Mouse (Mus musculus) kidney, embryonic 16.5 days (tissue): ENCODE measurements around the gene Gm29797. TPM values are rescaled to one million over a fixed set of nuclear protein-coding genes. Genes with fewer than 3 reads are reported as not detected.

Experiments
- ATAC-seq: fragments of 200-750 bp; cut with Nextera tagmentation; 2 replicates; pipeline ENCODE4 v1.8.0; 2017; ENCODE audit warnings: moderate TSS enrichment; ENCODE audit not compliant: low FRiP score, low TSS enrichment
- H3K27ac ChIP-seq: fragments of 300-500 bp; sonication (generic); 2 replicates; pipeline ENCODE4 v1.5.1; 2014; ENCODE audit warnings: low read length
- H3K27me3 ChIP-seq: fragments of 300-500 bp; sonication (generic); 2 replicates; pipeline ENCODE4 v1.6.1; 2014; ENCODE audit warnings: low read length, control low read depth, mixed read lengths; ENCODE audit not compliant: insufficient read depth
- H3K36me3 ChIP-seq: fragments of 300-500 bp; sonication (generic); 2 replicates; pipeline ENCODE4 v1.6.1; 2014; ENCODE audit warnings: low read length, control low read depth, mixed read lengths; ENCODE audit not compliant: insufficient read depth
- H3K4me1 ChIP-seq: fragments of 300-500 bp; sonication (generic); 2 replicates; pipeline ENCODE4 v1.6.1; 2014; ENCODE audit warnings: low read length, control low read depth, mixed read lengths; ENCODE audit not compliant: insufficient read depth
- H3K4me2 ChIP-seq: fragments of 300-500 bp; sonication (generic); replicated peaks from 2 replicates; pipeline ENCODE4 v1.6.1; 2014; ENCODE audit warnings: low read depth, low read length
- H3K4me3 ChIP-seq: fragments of 300-500 bp; sonication (generic); 2 replicates; pipeline ENCODE4 v1.5.1; 2014; ENCODE audit warnings: mild to moderate bottlenecking, low read length
- H3K9ac ChIP-seq: fragments of 300-500 bp; sonication (generic); replicated peaks from 2 replicates; pipeline ENCODE4 v1.6.1; 2014; ENCODE audit warnings: low read length
- H3K9me3 ChIP-seq: fragments of 300-500 bp; sonication (generic); 2 replicates; pipeline ENCODE4 v1.6.1; 2016; ENCODE audit warnings: low read length, control low read depth
- WGBS: fragments of 180-500 bp; shearing (Covaris S2); extraction: QIAGEN DNeasy Blood & Tissue Kit; methylation state at CpG from one replicate; pipeline ENCODE4 v1.1.7; 2014; 5-methylcytosine and 5-hydroxymethylcytosine counted together
- polyA plus RNA-seq: library from polyadenylated mRNA; unstranded; fragments of >200 nt; fragmentation: Nextera tagmentation; extraction: Ambion mirVana; gene quantifications from 2 replicates; pipeline ENCODE4 v1.2.1, GENCODE M21; 2015

Gm29797 gene
- polyA plus RNA-seq, 1 experiment from 2014 or later, result 0.21 TPM

DNA sequence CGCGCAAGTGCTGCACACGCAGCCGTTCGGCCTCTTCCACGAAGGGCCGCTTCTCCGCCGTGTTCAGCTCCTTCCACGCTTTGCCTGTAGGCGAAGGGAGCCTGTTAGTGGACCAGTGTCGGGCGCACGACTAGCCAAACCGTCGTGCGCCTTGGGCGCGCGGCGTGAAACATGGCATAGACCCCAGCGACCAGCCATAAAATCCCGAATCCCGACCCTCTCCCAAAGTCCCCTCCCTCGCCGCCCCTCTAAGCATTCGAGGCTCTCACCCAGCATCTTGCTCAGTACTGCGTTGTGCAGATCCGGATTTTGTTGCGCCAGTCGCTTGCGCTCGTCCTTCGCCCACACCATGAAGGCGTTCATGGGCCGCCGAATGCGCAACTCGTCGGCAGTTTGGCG lies 14.1 kb downstream of the Gm29797 start:
- no peaks in the 10 kb centered on the region; the same call in 1 of the 2 replicates for H3K9me3 ChIP-seq
- peak overlapping the region; percentile 51 for H3K27ac ChIP-seq
- H3K4me3 ChIP-seq, result peak overlapping the region; percentile 55
- WGBS, result under 1% methylated on average over 41 of the region's 41 CpGs
- H3K4me2 ChIP-seq, result peak overlapping the region; percentile 72
- peak overlapping the region; percentile 60 for H3K9ac ChIP-seq
- H3K27me3 ChIP-seq, result peaks cover 53% of the 10 kb centered on the region
- H3K36me3 ChIP-seq, result no peaks in the 10 kb centered on the region
- H3K4me1 ChIP-seq, result peaks cover 26% of the 10 kb centered on the region
- no peak for ATAC-seq

DNA sequence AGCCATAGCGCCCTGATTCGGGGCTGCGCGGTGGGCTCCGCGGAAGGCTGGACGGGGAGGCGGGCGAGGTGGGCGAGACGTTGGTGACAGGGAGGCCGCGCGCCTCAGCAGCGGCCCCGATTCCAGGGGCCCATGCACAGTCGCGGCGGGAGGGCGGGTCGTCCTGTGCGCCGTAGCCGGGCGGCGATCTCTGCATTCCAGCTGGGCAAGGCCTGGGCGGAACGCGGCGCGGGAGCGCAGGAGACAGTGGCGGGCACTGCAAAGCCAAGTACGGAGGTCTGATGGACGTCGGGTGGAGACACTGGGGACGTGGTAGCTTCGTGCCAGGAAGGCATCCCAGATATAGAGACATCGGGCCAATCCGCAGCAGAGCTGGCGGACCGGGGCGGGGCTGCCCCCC lies 14.5 kb downstream of the Gm29797 start, which contains the start of gene Sox18:
Gene Sox18 (minus strand): TSS at position 315 of the 400 bp plus-strand sequence.
- H3K9ac ChIP-seq, result peak within 1 kb of the TSS; percentile 60
- WGBS, result 0% methylated on average over 43 of the region's 43 CpGs

DNA sequence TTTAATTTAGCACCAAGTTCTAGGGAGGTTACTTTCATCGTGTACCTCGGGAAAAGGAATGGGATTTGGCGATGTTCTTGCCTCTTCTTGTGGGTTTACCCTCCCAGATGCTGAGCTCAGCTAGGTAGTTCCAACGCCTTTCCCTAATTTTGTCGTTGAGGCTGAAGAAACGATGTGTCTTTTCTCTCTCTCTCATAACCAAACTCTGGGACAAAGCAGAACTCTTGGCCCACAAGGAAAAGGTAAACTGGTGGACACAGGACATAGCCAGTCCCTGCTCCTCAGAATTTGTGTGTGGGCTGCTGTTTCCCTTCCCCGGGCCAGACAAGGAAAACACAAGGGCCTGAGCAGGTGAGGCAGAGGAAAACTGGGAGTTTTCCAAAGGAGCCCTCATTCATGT lies 15.2 kb downstream of the Gm29797 start:
- Histone ChIP-seq H3K27ac (no peak overlapping the region), H3K9ac (no peak overlapping the region), H3K4me3 (peak overlapping the region; percentile 55; the same call in 1 of the 2 replicates), H3K4me2 (peak overlapping the region; percentile 72), H3K27me3 (peaks cover 53% of the 10 kb centered on the region), H3K4me1 (peaks cover 28% of the 10 kb centered on the region), H3K36me3 (no peaks in the 10 kb centered on the region), H3K9me3 (no peaks in the 10 kb centered on the region; the same call in 1 of the 2 replicates)
- WGBS, result 22% methylated on average over 7 of the region's 7 CpGs
- no peak for ATAC-seq

More for the DNA sequence above, 14.5 kb downstream of the Gm29797 start, which contains the start of gene Sox18:
- ATAC-seq, result peak; percentile 6; the same call in 1 of the 2 replicates
- H3K27ac ChIP-seq, result peak within 1 kb of the TSS; percentile 51
- H3K4me3 ChIP-seq, result peak within 1 kb of the TSS; percentile 55
- H3K4me2 ChIP-seq, result peak within 1 kb of the TSS; percentile 72
- peaks cover 28% of the 10 kb centered on the region for H3K4me1 ChIP-seq
- H3K36me3 ChIP-seq, result no peaks in the 10 kb centered on the region
- H3K9me3 ChIP-seq, result no peaks in the 10 kb centered on the region; the same call in 1 of the 2 replicates
- peaks cover 53% of the 10 kb centered on the region for H3K27me3 ChIP-seq

DNA sequence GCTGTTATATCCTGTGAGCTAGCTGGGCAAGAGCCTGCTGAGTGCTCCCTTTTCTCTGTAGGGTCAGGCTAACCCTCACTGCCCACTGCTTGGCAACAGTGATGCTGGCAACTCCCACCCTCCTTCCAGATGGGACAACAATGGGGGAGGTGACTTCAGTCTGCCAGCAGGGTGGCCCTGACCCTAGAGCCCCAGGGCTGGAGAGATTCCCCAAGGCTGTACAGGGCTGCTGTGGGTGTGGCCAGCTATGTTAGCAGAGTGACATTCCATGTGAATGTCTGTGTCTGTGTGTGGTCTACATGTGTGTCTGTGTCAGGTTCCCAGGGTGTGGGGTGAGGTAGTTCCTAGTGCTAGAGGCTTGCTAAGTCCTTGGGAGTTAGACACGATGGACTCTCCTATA lies 16.7 kb downstream of the Gm29797 start:
- WGBS, result 56% methylated on average over 1 of the region's 1 CpGs
- no peak overlapping the region for H3K4me2 ChIP-seq
- H3K27me3 ChIP-seq, result peaks cover 49% of the 10 kb centered on the region
- no peak overlapping the region for H3K9ac ChIP-seq
- H3K9me3 ChIP-seq, result no peaks in the 10 kb centered on the region
- ATAC-seq, result no peak
- peaks cover 28% of the 10 kb centered on the region for H3K4me1 ChIP-seq
- no peaks in the 10 kb centered on the region for H3K36me3 ChIP-seq
- H3K27ac ChIP-seq, result no peak overlapping the region
- no peak overlapping the region for H3K4me3 ChIP-seq

DNA sequence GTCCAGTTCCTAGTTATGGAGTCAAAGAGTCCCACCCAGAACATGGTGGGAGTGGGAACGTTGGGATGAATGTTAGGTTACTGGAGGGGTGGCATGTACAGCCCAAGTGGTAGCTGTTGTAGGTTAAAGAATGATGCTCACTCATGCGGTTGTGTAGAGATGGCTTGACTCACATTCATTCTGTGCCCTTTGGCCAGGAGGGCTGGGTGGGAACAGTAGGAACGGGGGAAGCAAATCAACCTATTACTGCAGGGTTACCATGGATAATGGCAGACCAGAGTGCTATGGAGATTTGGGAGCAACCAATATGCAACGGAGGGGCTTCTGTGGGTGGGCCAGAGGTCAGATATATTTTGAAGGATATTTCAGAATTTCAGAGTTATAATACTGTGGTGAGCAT lies 18.1 kb downstream of the Gm29797 start:
- peaks cover 33% of the 10 kb centered on the region for H3K4me1 ChIP-seq
- 78% methylated on average over 4 of the region's 4 CpGs for WGBS
- no peak overlapping the region for H3K27ac ChIP-seq
- ATAC-seq, result no peak
- H3K9ac ChIP-seq, result no peak overlapping the region
- H3K27me3 ChIP-seq, result peaks cover 35% of the 10 kb centered on the region
- H3K4me3 ChIP-seq, result no peak overlapping the region
- no peak overlapping the region for H3K4me2 ChIP-seq
- H3K9me3 ChIP-seq, result no peaks in the 10 kb centered on the region
- H3K36me3 ChIP-seq, result no peaks in the 10 kb centered on the region

DNA sequence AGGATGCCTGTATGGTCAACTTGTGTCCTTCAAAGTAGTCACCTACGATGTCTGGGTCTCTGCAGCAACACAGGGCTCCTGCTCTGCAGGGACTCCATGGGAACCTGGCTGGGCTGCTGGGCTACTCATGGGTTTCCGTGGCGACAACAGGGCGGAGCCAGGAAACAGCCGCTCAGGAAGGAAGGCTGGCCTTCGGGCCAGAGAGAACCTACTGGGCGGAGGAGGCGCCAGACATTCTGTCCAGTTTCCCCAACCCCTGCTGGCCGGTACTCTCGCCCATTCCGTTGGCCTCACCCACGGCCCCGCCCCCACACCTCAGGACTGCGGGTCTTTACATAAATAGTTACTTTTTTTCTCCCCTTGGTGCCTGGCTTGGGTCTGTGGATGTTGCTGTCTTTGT lies 18.6 kb downstream of the Gm29797 start:
- peak; percentile 34 for ATAC-seq
- Histone ChIP-seq H3K4me2 (peak overlapping the region; percentile 55), H3K9ac (peak overlapping the region; percentile 49; the same call in 1 of the 2 replicates), H3K36me3 (no peaks in the 10 kb centered on the region), H3K4me3 (peak overlapping the region; percentile 27), H3K9me3 (no peaks in the 10 kb centered on the region), H3K27ac (peak overlapping the region; percentile 63; the same call in 1 of the 2 replicates), H3K27me3 (peaks cover 30% of the 10 kb centered on the region), H3K4me1 (peaks cover 27% of the 10 kb centered on the region)
- 2% methylated on average over 14 of the region's 14 CpGs for WGBS

DNA sequence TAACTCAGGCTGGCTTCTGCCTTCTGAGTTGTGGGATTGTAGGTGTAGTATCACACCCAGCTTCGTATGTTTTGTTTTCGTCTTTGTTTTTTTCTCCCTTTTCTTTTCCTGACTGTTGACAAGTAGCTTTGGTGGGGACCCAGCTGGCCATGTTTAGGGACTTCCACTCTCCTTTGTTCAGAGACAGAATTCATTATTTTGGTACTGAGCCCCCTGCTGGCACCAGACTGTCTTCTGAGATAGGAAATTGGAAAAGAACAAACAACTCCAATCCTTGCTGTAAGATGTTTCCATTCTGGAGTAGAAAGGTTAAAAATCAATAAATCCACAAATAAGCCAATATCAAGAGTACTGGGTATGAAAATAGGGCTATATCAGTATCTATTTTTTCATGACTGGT lies 19.6 kb downstream of the Gm29797 start:
- H3K4me3 ChIP-seq, result no peak overlapping the region
- no peaks in the 10 kb centered on the region for H3K9me3 ChIP-seq
- H3K27ac ChIP-seq, result peak overlapping the region; percentile 63
- H3K9ac ChIP-seq, result no peak overlapping the region
- no peaks in the 10 kb centered on the region for H3K36me3 ChIP-seq
- 62% methylated on average over 2 of the region's 2 CpGs for WGBS
- H3K4me1 ChIP-seq, result peaks cover 28% of the 10 kb centered on the region
- no peak for ATAC-seq
- H3K27me3 ChIP-seq, result peaks cover 20% of the 10 kb centered on the region
- H3K4me2 ChIP-seq, result no peak overlapping the region

DNA sequence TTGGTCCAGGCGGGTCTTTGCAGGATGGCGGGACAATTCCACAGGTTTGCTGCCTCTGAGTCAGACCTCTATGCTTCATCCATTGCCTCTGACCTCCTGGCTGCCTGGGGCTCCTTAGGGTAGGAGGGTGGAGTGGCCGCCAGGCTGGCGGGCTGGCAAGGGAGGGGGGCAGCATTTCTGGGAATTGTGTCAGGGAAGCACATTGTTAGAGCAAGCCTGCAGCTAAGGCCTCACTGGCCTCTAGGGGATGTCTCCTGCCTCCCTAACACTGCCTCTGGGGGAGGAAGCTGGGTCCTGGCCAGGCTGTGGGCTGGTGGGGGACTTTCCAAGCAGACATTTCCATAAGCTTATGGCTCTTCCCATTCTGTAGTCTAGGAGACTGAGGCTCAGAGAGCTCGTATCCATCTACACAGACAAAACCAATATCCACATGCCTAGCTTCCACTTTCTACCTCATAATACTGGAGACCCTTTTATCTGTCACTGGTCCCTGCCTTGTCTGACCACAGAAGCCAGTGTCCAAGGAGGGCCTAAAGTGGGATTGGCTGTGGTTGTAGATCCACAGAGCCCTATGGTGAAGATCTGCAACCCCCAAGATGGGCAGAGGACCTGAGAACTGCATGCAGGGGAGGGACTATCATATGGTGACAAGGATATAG lies 20.4 kb downstream of the Gm29797 start:
- Histone ChIP-seq H3K9ac (0 out of 2 replicates have a peak overlapping the region, but pooled peaks have one; percentile 22), H3K36me3 (no peaks in the 10 kb centered on the region), H3K4me3 (no peak overlapping the region), H3K4me1 (peaks cover 27% of the 10 kb centered on the region), H3K4me2 (no peak overlapping the region), H3K27me3 (peaks cover 12% of the 10 kb centered on the region), H3K9me3 (no peaks in the 10 kb centered on the region), H3K27ac (peak overlapping the region; percentile 63)
- WGBS, result 72% methylated on average over 5 of the region's 5 CpGs
- ATAC-seq, result no peak

DNA sequence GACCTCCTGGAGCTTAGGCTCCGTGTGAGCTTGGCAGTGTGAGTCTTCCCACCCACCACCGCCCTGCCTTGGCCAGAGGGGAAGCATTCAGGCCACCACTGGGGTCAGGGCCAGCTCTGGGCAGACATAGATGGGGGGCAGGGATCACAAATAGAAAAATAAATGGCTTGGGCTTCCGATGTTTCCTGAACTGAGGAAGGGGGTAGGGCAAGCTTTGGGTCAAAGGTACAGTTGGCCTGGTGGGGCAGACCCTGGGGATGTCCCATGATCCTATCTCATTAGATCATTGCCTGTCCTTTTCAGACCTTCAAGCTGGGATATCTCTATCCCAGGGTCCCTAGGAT lies 20.9 kb downstream of the Gm29797 start:
- 58% methylated on average over 3 of the region's 3 CpGs for WGBS
- H3K36me3 ChIP-seq, result no peaks in the 10 kb centered on the region
- H3K27ac ChIP-seq, result peak overlapping the region; percentile 63
- ATAC-seq, result no peak
- H3K9me3 ChIP-seq, result no peaks in the 10 kb centered on the region
- H3K27me3 ChIP-seq, result peaks cover 7% of the 10 kb centered on the region
- H3K4me3 ChIP-seq, result no peak overlapping the region
- no peak overlapping the region for H3K4me2 ChIP-seq
- peaks cover 27% of the 10 kb centered on the region for H3K4me1 ChIP-seq
- H3K9ac ChIP-seq, result 0 out of 2 replicates have a peak overlapping the region, but pooled peaks have one; percentile 22

DNA sequence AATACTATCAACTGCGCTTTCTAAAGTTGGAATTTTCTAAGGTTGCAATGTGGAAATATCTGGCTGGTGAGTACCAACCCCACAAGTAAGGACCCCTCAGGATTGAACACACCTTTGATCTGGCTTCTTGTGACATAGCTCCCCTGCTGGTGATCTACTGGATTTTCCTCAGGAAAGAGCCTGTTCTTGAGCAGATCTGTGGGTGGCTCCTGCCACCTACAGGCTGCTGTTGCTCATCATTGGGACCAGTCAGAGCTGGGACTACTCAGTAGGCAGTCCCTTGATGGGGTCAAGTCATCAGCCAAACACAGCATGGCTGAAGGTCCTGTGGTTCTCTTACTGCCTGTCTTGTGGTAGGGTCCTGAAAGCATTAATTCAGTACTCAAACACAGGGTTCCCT lies 21.9 kb downstream of the Gm29797 start:
- ATAC-seq, result peak; percentile 77
- peaks cover 27% of the 10 kb centered on the region for H3K4me1 ChIP-seq
- 51% methylated on average over 1 of the region's 1 CpGs for WGBS
- no peak overlapping the region for H3K4me2 ChIP-seq
- no peaks in the 10 kb centered on the region for H3K27me3 ChIP-seq
- no peak overlapping the region for H3K9ac ChIP-seq
- H3K36me3 ChIP-seq, result no peaks in the 10 kb centered on the region
- no peak overlapping the region for H3K27ac ChIP-seq
- no peaks in the 10 kb centered on the region for H3K9me3 ChIP-seq
- H3K4me3 ChIP-seq, result no peak overlapping the region
